Mouse (Mus musculus) erythroblast, adult 5-6 weeks (primary cell): ENCODE data around the gene Gm28051. TPM values are rescaled to one million over a fixed set of nuclear protein-coding genes. Genes with fewer than 3 reads are reported as not detected.

Experiments
- total RNA-seq, 2 experiments: library from RNA; stranded (forward) in 1 of 2; stranded (reverse) in 1 of 2; fragments of 150-400 nt in 1 of 2; fragments of 200-764, 138-1000 nt in 1 of 2; gene quantifications; 2 replicates each; pipeline versions ENCODE4 v1.2.3 to v1.2.4; 2015 to 2017; ENCODE audit warnings: low replicate concordance in 2 of 2

Gene Gm28051
- total RNA-seq, 2 experiments from 2014 or later = not detected

Other genes with a start within 250 kb of the Gm28051 start
- gene Chga, start 202.8 kb downstream of the Gm28051 start, total RNA-seq (2015; ENCODE audit: low replicate concordance) = not detected in 2 replicates
- not detected in 2 replicates for gene Chga, start 202.8 kb downstream of the Gm28051 start, total RNA-seq (2017; ENCODE audit: low replicate concordance)
- gene Itpk1, start 52.8 kb downstream of the Gm28051 start, total RNA-seq (2015; ENCODE audit: low replicate concordance) = 1.2 and 3.3 TPM in 2 replicates
- 5.3 TPM in 2 replicates for gene Itpk1, start 52.8 kb downstream of the Gm28051 start, total RNA-seq (2017; ENCODE audit: low replicate concordance)
- 0.84 and 2.1 TPM in 2 replicates for gene Moap1, start 14.1 kb downstream of the Gm28051 start, total RNA-seq (2015; ENCODE audit: low replicate concordance)
- 2.0 and 2.2 TPM in 2 replicates for gene Moap1, start 14.1 kb downstream of the Gm28051 start, total RNA-seq (2017; ENCODE audit: low replicate concordance)
- gene Tmem251, start 14.0 kb downstream of the Gm28051 start, total RNA-seq (2015; ENCODE audit: low replicate concordance) = 4.4 and 4.6 TPM in 2 replicates
- gene Tmem251, start 14.0 kb downstream of the Gm28051 start, total RNA-seq (2017; ENCODE audit: low replicate concordance) = 5.5 and 10.3 TPM in 2 replicates
- 5.0 and 9.6 TPM in 2 replicates for gene Gon7, start within 50 bp of the Gm28051 start, total RNA-seq (2015; ENCODE audit: low replicate concordance)
- 2.5 and 13.1 TPM in 2 replicates for gene Gon7, start within 50 bp of the Gm28051 start, total RNA-seq (2017; ENCODE audit: low replicate concordance)
- 5.6 and 12.5 TPM in 2 replicates for gene Ubr7, start 202 bp upstream of the Gm28051 start, total RNA-seq (2015; ENCODE audit: low replicate concordance)
- gene Ubr7, start 202 bp upstream of the Gm28051 start, total RNA-seq (2017; ENCODE audit: low replicate concordance) = 15.2 and 18.3 TPM in 2 replicates
- gene Gm20604, start 907 bp upstream of the Gm28051 start, total RNA-seq (2015; ENCODE audit: low replicate concordance) = 5.2 and 6.1 TPM in 2 replicates
- 1.2 and 3.2 TPM in 2 replicates for gene Gm20604, start 907 bp upstream of the Gm28051 start, total RNA-seq (2017; ENCODE audit: low replicate concordance)
- gene Btbd7, start 120.7 kb upstream of the Gm28051 start, total RNA-seq (2015; ENCODE audit: low replicate concordance) = 11.5 and 24.0 TPM in 2 replicates
- 25.4 and 28.7 TPM in 2 replicates for gene Btbd7, start 120.7 kb upstream of the Gm28051 start, total RNA-seq (2017; ENCODE audit: low replicate concordance)
- gene Cox8c, start 141.6 kb upstream of the Gm28051 start, total RNA-seq (2015; ENCODE audit: low replicate concordance) = not detected in 2 replicates
- not detected in 2 replicates for gene Cox8c, start 141.6 kb upstream of the Gm28051 start, total RNA-seq (2017; ENCODE audit: low replicate concordance)
- not detected in 2 replicates for gene Unc79, start 191.1 kb upstream of the Gm28051 start, total RNA-seq (2015; ENCODE audit: low replicate concordance)
- gene Unc79, start 191.1 kb upstream of the Gm28051 start, total RNA-seq (2017; ENCODE audit: low replicate concordance) = 0.09 TPM in 1 of 2 replicates, not detected in the other